Mouse (Mus musculus) embryonic facial prominence, embryonic 13.5 days (tissue): ENCODE measurements around the gene Ubxn1. TPM values are rescaled to one million over a fixed set of nuclear protein-coding genes. Genes with fewer than 3 reads are reported as not detected.

Experiments used
- ATAC-seq: fragments of 200-750 bp; cut with Nextera tagmentation; 2 replicates; pipeline ENCODE4 v1.8.0; 2017; ENCODE audit warnings: low read depth; ENCODE audit not compliant: insufficient number of reproducible peaks, insufficient read depth, low FRiP score, low TSS enrichment
- H3K27ac ChIP-seq: fragments of 300-500 bp; sonication (generic); 2 replicates; pipeline ENCODE4 v1.5.1; 2015; ENCODE audit warnings: moderate library complexity, mild to moderate bottlenecking, inconsistent platforms
- H3K27me3 ChIP-seq: fragments of 300-500 bp; sonication (generic); 2 replicates; pipeline ENCODE4 v1.6.1; 2015; ENCODE audit warnings: mild to moderate bottlenecking, inconsistent platforms
- H3K36me3 ChIP-seq: fragments of 300-500 bp; sonication (generic); 2 replicates; pipeline ENCODE4 v1.6.1; 2015; ENCODE audit warnings: mild to moderate bottlenecking, inconsistent platforms
- H3K4me1 ChIP-seq: fragments of 300-500 bp; sonication (generic); 2 replicates; pipeline ENCODE4 v1.6.1; 2015; ENCODE audit warnings: inconsistent platforms
- H3K4me2 ChIP-seq: fragments of 300-500 bp; sonication (generic); 2 replicates; pipeline ENCODE4 v1.6.1; 2015; ENCODE audit warnings: moderate library complexity, mild to moderate bottlenecking, inconsistent platforms
- H3K4me3 ChIP-seq: fragments of 300-500 bp; sonication (generic); 2 replicates; pipeline ENCODE4 v1.5.1; 2015; ENCODE audit warnings: mild to moderate bottlenecking, inconsistent platforms
- H3K9ac ChIP-seq: fragments of 300-500 bp; sonication (generic); 2 replicates; pipeline ENCODE4 v1.6.1; 2015; ENCODE audit warnings: mild to moderate bottlenecking, inconsistent platforms
- H3K9me3 ChIP-seq: fragments of 300-500 bp; sonication (generic); 2 replicates; pipeline ENCODE4 v1.6.1; 2016; ENCODE audit warnings: inconsistent platforms
- WGBS: fragments of 180-500 bp; shearing (Covaris S2); methylation state at CpG from one replicate; pipeline ENCODE4 v1.1.7; 2015; ENCODE audit warnings: mixed read lengths; 5-methylcytosine and 5-hydroxymethylcytosine counted together
- microRNA-seq: library from miRNA; unstranded; fragments of <30 nt; microRNA quantifications from one replicate; pipeline ENCODE4, GENCODE M21; 2016
- polyA plus RNA-seq: library from polyadenylated mRNA; unstranded; fragments of >200 nt; fragmentation: Nextera tagmentation; extraction: Ambion mirVana; gene quantifications from 2 replicates; pipeline ENCODE4 v1.2.1, GENCODE M21; 2015

Gene Ubxn1
- polyA plus RNA-seq, 1 experiment from 2014 or later, result 189 TPM

DNA sequence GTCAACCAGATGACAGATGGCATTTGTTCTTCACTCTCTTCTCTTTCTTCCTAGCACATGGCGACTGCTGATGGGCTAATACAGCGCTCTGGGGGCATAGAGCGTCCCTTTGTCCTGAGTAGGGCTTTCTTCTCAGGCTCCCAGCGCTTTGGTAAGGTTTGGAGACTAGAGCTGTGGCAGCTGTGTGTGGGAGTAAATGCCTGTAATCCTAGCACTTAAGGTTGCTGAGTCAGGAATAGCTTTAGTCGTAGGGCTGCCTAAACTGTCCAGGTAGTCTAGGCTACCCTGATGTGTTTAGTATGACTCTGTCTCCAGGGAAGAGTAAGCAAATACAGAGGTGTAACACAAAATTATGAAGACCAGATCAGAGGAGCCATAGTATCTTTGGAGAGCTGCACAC, 40.5 kb downstream of the Ubxn1 start:
- peaks cover 100% of the 10 kb centered on the region for H3K36me3 ChIP-seq

DNA sequence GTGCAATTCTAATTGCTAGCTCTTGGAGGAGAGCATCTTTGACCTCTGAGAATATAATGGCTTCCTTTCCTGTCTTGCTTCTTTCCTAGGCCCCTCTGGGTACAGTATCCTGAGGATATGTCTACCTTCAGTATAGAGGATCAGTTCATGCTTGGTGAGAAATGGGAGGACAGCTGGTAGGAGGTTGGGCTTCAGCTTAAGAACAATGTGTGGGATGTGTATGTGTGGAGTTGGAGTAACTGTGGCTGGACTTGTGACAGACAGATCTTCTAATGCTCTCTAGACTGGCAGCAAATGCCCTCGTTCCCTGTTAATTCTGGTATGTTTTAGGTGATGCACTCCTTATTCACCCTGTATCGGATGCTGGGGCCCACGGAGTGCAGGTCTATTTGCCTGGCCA, 42.9 kb downstream of the Ubxn1 start:
- WGBS, result 96% methylated on average over 3 of the region's 3 CpGs
- Histone ChIP-seq H3K4me1 (no peaks in the 10 kb centered on the region), H3K27me3 (no peaks in the 10 kb centered on the region), H3K9ac (no peak overlapping the region), H3K36me3 (peaks cover 80% of the 10 kb centered on the region), H3K4me3 (no peak overlapping the region), H3K27ac (no peak overlapping the region), H3K9me3 (no peaks in the 10 kb centered on the region), H3K4me2 (no peak overlapping the region)
- ATAC-seq, result no peak

More for the DNA sequence above, 40.5 kb downstream of the Ubxn1 start:
- WGBS, result 90% methylated on average over 5 of the region's 5 CpGs
- no peak for ATAC-seq
- Histone ChIP-seq H3K27ac (no peak overlapping the region), H3K27me3 (no peaks in the 10 kb centered on the region), H3K9ac (no peak overlapping the region; the same call in 1 of the 2 replicates), H3K4me3 (no peak overlapping the region), H3K4me2 (no peak overlapping the region), H3K9me3 (no peaks in the 10 kb centered on the region), H3K4me1 (no peaks in the 10 kb centered on the region)

DNA sequence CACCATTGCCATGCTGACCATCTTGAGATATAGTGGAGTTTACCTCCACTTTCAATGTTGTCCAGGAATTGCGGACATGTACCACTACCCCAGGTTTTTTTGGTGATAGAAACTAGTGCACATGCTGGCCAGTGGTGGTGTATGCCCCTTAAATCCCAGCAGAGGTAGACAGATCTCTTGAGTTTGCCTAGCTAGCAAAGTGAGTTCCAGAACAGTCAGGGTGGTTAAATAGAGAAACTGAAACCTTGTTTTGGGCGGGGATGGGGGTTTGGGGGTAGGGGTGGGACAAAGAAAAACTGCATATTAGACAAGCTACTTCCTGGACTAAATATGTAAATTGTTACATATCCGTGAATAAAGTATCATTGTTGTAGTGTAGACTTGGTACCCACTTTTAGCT, 47.7 kb downstream of the Ubxn1 start:
- no peak for ATAC-seq
- Histone ChIP-seq H3K4me1 (peaks cover 17% of the 10 kb centered on the region), H3K27me3 (no peaks in the 10 kb centered on the region), H3K9ac (no peak overlapping the region), H3K9me3 (no peaks in the 10 kb centered on the region), H3K4me2 (no peak overlapping the region), H3K36me3 (peaks cover 36% of the 10 kb centered on the region), H3K4me3 (no peak overlapping the region), H3K27ac (no peak overlapping the region)
- 90% methylated on average over 3 of the region's 3 CpGs for WGBS

DNA sequence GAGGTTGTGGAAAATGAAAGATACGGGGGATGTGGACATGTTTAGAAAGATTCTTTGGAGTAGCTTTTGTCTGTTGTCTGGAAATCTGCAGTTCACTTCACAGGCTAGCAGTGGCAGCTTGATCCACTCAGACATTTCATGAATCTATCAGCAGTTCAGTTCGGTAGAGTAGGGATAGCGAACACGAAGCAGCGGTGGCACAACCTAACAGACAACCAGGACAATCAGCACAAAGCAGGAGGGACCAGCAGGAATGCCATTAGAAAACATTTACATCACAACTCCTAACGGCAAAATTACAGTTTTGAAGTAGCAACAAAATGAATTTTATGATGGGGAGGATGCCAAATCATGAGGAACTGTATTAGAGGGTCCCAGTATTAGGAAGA, 48.4 kb downstream of the Ubxn1 start:
- no peaks in the 10 kb centered on the region for H3K9me3 ChIP-seq
- no peaks in the 10 kb centered on the region for H3K27me3 ChIP-seq
- H3K36me3 ChIP-seq, result peaks cover 29% of the 10 kb centered on the region
- H3K9ac ChIP-seq, result peak overlapping the region; percentile 84
- 70% methylated on average over 6 of the region's 6 CpGs for WGBS
- H3K4me2 ChIP-seq, result peak overlapping the region; percentile 76
- H3K4me3 ChIP-seq, result peak overlapping the region; percentile 82
- peaks cover 17% of the 10 kb centered on the region for H3K4me1 ChIP-seq
- no peak for ATAC-seq
- H3K27ac ChIP-seq, result peak overlapping the region; percentile 89

DNA sequence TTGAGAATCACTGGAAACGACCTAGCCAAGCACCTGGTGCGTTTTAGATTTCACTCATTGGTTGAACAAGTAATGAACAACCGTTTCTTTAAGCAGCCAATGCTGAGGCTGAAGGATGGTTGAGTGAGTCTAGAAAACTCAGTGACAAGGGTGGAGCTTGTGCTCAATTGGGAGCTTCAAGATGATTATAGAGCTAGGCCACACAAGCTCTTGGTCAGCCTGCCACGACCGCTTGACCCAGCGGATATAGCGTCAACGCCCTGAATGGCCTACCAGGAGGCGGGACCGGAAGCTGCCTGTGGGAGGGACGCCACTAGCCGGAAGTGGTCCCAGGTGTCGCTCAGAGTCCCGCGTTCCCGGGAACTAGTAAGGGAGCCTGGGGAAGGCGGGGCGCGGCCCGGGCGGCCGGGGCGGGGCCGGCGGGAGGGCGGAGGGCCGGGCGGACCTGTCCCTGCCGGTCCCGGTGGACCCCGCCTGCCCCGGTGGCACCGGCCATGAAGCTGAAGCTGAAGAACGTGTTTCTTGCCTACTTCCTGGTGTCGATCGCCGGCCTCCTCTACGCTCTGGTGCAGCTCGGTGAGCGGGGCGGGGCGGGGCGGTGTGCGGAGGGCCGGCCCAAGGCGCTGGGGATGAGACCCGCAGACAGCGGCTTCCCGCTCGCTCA, 48.9 kb downstream of the Ubxn1 start, which contains the start of gene B3gat3:
TSS of gene B3gat3 (plus strand) at position 302 of the 664 bp plus-strand sequence.
- Histone ChIP-seq H3K9me3 (no peaks in the 10 kb centered on the region), H3K4me2 (peak within 1 kb of the TSS; percentile 76)

DNA sequence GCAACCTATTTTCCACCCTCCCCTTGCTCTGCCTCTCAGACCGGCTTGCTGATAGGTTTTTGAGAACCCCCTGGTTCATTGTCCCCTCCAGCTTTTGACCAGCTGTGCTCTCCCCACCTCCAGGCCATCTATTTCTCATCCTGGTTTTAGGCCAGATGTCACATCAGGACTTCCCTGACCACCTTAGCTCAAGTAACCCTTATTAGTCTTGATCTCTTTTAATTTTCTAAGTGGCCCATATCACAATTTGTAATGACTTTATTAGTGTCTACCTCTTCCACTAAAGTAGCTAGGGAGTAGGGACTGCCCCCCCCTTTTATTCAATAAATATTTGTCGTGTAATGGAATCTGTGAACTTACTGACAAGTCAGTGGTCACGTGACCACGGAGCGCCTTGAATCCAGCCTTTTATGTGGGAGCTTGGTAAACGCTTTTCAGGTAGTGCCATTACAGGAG, 49.6 kb downstream of the Ubxn1 start:
- Histone ChIP-seq H3K27me3 (no peaks in the 10 kb centered on the region), H3K4me3 (peak overlapping the region; percentile 82), H3K27ac (peak overlapping the region; percentile 89), H3K9me3 (no peaks in the 10 kb centered on the region), H3K36me3 (peaks cover 25% of the 10 kb centered on the region), H3K4me1 (peaks cover 17% of the 10 kb centered on the region), H3K4me2 (peak overlapping the region; percentile 76), H3K9ac (peak overlapping the region; percentile 84)
- WGBS, result under 1% methylated on average over 6 of the region's 6 CpGs
- ATAC-seq, result no peak; the same call in 1 of the 2 replicates

More for the DNA sequence above, 48.9 kb downstream of the Ubxn1 start, which contains the start of gene B3gat3:
- Histone ChIP-seq H3K4me3 (peak within 1 kb of the TSS; percentile 82), H3K36me3 (peaks cover 25% of the 10 kb centered on the region), H3K9ac (peak within 1 kb of the TSS; percentile 84), H3K27ac (peak within 1 kb of the TSS; percentile 89), H3K4me1 (peaks cover 17% of the 10 kb centered on the region), H3K27me3 (no peaks in the 10 kb centered on the region)
- WGBS, result 2% methylated on average over 50 of the region's 50 CpGs
- peak; percentile 93 for ATAC-seq

DNA sequence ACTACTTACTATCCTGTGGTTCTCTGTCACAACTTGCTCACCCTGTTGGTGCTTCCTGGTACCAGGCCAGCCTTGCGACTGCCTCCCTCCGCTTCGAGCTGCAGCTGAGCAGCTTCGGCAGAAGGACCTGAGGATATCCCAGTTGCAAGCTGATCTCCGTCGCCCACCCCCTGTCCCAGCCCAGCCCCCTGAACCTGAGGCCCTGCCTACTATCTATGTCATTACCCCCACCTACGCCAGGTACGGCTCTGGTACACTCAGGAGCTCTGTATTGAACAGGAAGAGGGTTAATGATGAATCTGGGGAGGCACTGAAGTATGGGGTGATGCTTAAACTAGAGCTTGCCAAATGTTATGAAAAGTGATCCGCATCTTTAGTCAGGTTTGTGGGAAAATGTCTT, 50.4 kb downstream of the Ubxn1 start:
- peak overlapping the region; percentile 84; the same call in 1 of the 2 replicates for H3K9ac ChIP-seq
- H3K9me3 ChIP-seq, result no peaks in the 10 kb centered on the region
- ATAC-seq, result no peak
- no peaks in the 10 kb centered on the region for H3K27me3 ChIP-seq
- H3K4me2 ChIP-seq, result peak overlapping the region; percentile 76
- peak overlapping the region; percentile 82 for H3K4me3 ChIP-seq
- 47% methylated on average over 9 of the region's 9 CpGs for WGBS
- peaks cover 24% of the 10 kb centered on the region for H3K36me3 ChIP-seq
- no peak overlapping the region for H3K27ac ChIP-seq
- peaks cover 17% of the 10 kb centered on the region for H3K4me1 ChIP-seq

Small RNAs within 50 kb of the gene (microRNA-seq; reads per million reads assigned to microRNA genes)
- not detected for gene Mir5136

Other genes starting within 250 kb of the Ubxn1 start
- gene Chrm1, start 207.7 kb upstream of the Ubxn1 start, polyA plus RNA-seq, result 0.66 and 1.4 TPM in 2 replicates
- 99.9 and 116 TPM in 2 replicates for gene Slc3a2, start 148.1 kb upstream of the Ubxn1 start, polyA plus RNA-seq
- gene Wdr74, start 135.7 kb upstream of the Ubxn1 start, polyA plus RNA-seq, result 88.6 and 100 TPM in 2 replicates
- 2.2 and 2.7 TPM in 2 replicates for gene 1700092M07Rik, start 130.8 kb upstream of the Ubxn1 start, polyA plus RNA-seq
- 182 and 184 TPM in 2 replicates for gene Stx5a, start 130.1 kb upstream of the Ubxn1 start, polyA plus RNA-seq
- 199 and 230 TPM in 2 replicates for gene Nxf1, start 114.4 kb upstream of the Ubxn1 start, polyA plus RNA-seq
- gene Tmem223, start 100.5 kb upstream of the Ubxn1 start, polyA plus RNA-seq, result 211 and 227 TPM in 2 replicates
- gene Tmem179b, start 97.0 kb upstream of the Ubxn1 start, polyA plus RNA-seq, result 67.6 and 76.1 TPM in 2 replicates
- 28.5 and 35.6 TPM in 2 replicates for gene Taf6l, start 85.1 kb upstream of the Ubxn1 start, polyA plus RNA-seq
- 175 and 178 TPM in 2 replicates for gene Polr2g, start 72.9 kb upstream of the Ubxn1 start, polyA plus RNA-seq
- gene Zbtb3, start 68.9 kb upstream of the Ubxn1 start, polyA plus RNA-seq, result 5.5 and 6.0 TPM in 2 replicates
- gene Ttc9c, start 52.2 kb upstream of the Ubxn1 start, polyA plus RNA-seq, result 78.7 and 82.9 TPM in 2 replicates
- gene Hnrnpul2, start 51.5 kb upstream of the Ubxn1 start, polyA plus RNA-seq, result 7.4 and 7.6 TPM in 2 replicates
- gene AC129217.1, start 41.7 kb upstream of the Ubxn1 start, polyA plus RNA-seq, result not detected in 2 replicates
- gene Bscl2, start 34.0 kb upstream of the Ubxn1 start, polyA plus RNA-seq, result 52.6 and 53.3 TPM in 2 replicates
- 10.4 and 10.6 TPM in 2 replicates for gene Gng3, start 32.3 kb upstream of the Ubxn1 start, polyA plus RNA-seq
- gene Lrrn4cl, start 20.7 kb upstream of the Ubxn1 start, polyA plus RNA-seq, result 0.65 and 0.74 TPM in 2 replicates
- 64.2 and 72.3 TPM in 2 replicates for gene Uqcc3, start 9.4 kb downstream of the Ubxn1 start, polyA plus RNA-seq
- gene Lbhd1, start 12.2 kb downstream of the Ubxn1 start, polyA plus RNA-seq, result 56.0 and 91.0 TPM in 2 replicates
- gene Gm49403, start 12.4 kb downstream of the Ubxn1 start, polyA plus RNA-seq, result not detected in 2 replicates
- 84.9 and 90.0 TPM in 2 replicates for gene 1810009A15Rik, start 17.4 kb downstream of the Ubxn1 start, polyA plus RNA-seq
- not detected in 2 replicates for gene Gm49416, start 17.4 kb downstream of the Ubxn1 start, polyA plus RNA-seq
- gene Ints5, start 21.5 kb downstream of the Ubxn1 start, polyA plus RNA-seq, result 36.7 and 42.6 TPM in 2 replicates
- 107 and 108 TPM in 2 replicates for gene Ganab, start 26.6 kb downstream of the Ubxn1 start, polyA plus RNA-seq
- 44.7 and 54.6 TPM in 2 replicates for gene B3gat3, start 48.9 kb downstream of the Ubxn1 start, polyA plus RNA-seq
- 2.7 and 3.3 TPM in 2 replicates for gene Rom1, start 57.9 kb downstream of the Ubxn1 start, polyA plus RNA-seq
- 32.3 and 32.8 TPM in 2 replicates for gene Eml3, start 58.1 kb downstream of the Ubxn1 start, polyA plus RNA-seq
- 187 and 189 TPM in 2 replicates for gene Mta2, start 70.4 kb downstream of the Ubxn1 start, polyA plus RNA-seq
- gene Tut1, start 82.4 kb downstream of the Ubxn1 start, polyA plus RNA-seq, result 33.6 and 34.5 TPM in 2 replicates
- 481 and 529 TPM in 2 replicates for gene Eef1g, start 95.5 kb downstream of the Ubxn1 start, polyA plus RNA-seq
- 51.0 and 57.8 TPM in 2 replicates for gene Ahnak, start 117.8 kb downstream of the Ubxn1 start, polyA plus RNA-seq
- not detected in 2 replicates for gene Scgb1a1, start 216.5 kb downstream of the Ubxn1 start, polyA plus RNA-seq